Mouse (Mus musculus): ENCODE data around the gene Fam129a.

Gene Fam129a

DNA sequence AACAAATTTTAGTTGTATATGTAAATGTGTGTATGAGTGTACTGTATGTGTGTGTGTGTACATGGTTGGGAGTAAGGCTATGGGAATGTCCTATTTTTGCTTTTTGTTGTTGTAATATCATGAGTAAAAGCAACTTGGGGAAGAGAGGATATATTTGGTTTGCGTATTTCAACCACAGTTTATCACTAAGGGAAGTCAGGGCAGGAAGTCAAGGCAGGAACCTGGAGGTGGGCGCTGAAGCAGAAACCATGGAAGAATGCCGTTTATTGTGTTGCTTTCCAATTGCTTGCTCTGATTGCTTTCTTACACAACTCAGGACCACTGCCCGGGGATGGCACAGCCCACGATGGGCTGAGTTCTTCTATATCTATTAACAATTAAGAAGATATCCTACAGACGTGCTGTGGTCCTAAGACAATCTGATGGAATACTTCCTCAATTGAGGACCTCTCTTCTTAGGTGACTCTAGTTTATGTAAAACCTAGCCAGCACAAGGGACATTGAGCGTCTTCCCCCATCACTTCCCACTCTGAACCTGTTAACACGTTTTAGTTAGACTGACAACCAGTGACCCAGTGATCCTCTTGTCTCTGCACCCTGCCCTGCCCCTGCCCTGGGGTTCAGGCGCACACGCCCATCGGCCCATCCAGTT, 13.7 kb downstream of the Fam129a start:
- no peak for DNase-seq

- DNase-seq: no peak
Observed at GRCm38 (mm10) chr1:151585647-151586046, 14.7 kb downstream of the Fam129a start.

GRCm38 (mm10) chr1:151592085-151593017, 21.4 kb downstream of the Fam129a start:
- no peak for DNase-seq

DNA sequence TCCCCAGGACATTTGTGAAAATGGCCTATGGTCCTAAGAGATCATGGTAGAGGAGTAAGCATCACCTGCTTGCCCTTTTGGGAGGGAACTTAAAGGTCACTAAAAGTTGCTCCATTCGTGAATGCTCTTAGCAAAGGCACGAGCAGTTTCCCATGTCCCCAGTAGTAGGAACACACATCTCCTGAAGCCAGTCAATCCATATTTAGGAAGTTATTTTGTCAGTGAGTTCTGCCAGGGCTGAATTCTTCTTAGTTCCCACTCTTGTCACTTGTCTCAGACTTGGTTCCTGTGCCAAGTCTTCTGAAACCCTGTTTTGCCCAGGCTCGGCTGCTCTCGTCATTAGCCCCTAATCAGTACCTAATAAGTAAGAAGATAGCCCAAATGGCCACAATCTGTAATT, 23.9 kb downstream of the Fam129a start:
- DNase-seq: no peak

DNA sequence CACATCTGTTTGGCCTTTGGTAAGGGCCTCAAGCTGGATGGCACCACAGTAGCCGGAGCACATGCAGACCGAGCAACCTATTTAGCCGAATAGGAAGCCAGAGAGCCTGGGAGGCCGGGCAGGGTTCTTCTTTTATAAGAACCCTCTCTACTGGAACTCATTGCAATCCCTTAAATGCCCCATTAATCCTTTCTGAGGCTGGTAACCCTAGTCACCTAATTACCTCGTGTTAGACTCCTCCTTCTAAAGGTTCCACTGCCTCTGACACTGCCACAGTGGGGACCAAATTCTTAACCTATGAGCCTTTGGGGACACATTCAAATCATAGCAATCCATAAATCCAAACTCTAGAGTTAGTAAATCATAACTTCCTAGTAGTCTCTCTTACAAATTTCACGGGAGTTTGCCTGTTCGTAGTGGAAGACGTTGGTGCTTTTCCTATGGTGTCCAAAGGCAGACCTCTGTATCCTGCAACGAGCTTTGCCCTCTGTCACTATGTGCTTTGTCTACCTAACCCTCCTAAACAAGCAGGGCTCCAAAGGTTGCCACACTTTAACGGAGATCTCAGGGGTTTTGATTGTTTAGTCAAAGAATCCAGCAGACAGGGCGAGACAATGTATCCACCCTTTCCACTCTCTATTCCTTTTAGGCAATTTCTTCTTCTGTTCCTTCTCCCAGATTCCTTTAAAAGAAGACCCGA, 24.8 kb downstream of the Fam129a start:
- DNase-seq: no peak

GRCm38 (mm10) chr1:151596562-151596961, 25.6 kb downstream of the Fam129a start:
- DNase-seq: no peak

- no peak for DNase-seq
Observed at GRCm38 (mm10) chr1:151597677-151598297, 26.8 kb downstream of the Fam129a start.

- no peak for DNase-seq
Observed at GRCm38 (mm10) chr1:151598876-151599275, 27.9 kb downstream of the Fam129a start.

- DNase-seq: no peak
Observed at GRCm38 (mm10) chr1:151604328-151604727, 33.3 kb downstream of the Fam129a start.

- DNase-seq: peak; percentile 52
Observed at GRCm38 (mm10) chr1:151607957-151608356, 37.0 kb downstream of the Fam129a start.

- no peak for DNase-seq
Observed at GRCm38 (mm10) chr1:151610621-151611020, 39.6 kb downstream of the Fam129a start.

GRCm38 (mm10) chr1:151614320-151614935, 43.4 kb downstream of the Fam129a start:
- no peak for DNase-seq

DNA sequence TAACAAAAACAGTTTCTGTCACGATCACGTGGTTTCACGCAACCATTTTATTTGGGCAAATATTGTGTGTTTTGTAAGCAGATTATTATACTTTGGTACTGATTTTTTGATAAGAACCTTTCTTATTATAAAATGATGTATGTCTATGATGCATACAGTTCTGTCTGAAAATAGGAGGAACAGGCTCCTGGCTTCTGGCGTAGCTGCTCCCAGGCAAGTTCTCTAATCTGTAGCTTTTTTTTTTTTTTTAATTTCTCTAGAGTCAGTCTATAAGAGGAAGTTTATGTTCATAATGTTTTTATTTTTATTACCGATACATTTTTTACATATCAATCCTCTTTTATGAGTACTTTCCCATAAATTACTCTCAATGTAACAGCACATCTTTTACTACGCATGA, 44.6 kb downstream of the Fam129a start:
- DNase-seq: no peak

- no peak for DNase-seq
Observed at GRCm38 (mm10) chr1:151616555-151617205, 45.7 kb downstream of the Fam129a start.

DNA sequence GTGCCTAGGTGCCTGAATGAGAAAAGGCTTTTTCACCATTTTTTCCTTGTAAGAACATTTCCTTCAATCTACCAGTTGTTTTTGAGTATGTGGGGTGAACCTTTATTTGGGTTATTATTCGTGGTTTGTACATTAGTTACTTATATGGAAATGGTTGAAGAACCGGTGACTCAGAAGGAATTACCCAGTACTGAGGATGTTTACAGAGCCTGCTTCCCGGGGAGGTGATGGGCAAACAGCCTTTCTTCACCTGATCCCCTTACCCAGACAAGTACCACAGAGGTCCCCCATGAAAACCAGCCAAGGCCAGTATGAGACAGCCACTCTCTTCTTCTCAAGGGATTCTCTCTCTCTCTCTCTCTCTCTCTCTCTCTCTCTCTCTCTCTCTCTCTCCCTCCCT, 47.3 kb downstream of the Fam129a start:
- no peak for DNase-seq

- no peak for DNase-seq
Observed at GRCm38 (mm10) chr1:151619281-151619711, 48.3 kb downstream of the Fam129a start.

DNA sequence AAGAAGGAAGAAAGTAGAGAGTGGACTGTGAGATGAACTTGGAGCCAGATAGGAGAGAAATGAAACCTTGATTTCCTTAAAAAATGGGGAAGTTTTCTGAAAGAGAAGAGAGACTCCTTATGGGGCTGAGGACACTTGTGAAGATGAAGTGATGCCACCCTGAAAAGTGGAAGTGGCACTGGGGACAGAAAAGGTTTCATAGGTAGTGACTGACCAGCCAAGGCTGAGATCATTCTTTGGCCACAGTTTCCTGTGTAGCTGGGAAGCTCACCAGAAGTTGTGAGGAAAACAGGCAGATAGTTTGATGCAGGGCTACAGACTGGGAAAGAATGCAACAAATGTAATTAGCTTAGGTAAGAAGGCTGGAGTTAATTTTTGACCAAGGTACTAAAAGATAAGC, 49.7 kb downstream of the Fam129a start:
- no peak for DNase-seq

DNA sequence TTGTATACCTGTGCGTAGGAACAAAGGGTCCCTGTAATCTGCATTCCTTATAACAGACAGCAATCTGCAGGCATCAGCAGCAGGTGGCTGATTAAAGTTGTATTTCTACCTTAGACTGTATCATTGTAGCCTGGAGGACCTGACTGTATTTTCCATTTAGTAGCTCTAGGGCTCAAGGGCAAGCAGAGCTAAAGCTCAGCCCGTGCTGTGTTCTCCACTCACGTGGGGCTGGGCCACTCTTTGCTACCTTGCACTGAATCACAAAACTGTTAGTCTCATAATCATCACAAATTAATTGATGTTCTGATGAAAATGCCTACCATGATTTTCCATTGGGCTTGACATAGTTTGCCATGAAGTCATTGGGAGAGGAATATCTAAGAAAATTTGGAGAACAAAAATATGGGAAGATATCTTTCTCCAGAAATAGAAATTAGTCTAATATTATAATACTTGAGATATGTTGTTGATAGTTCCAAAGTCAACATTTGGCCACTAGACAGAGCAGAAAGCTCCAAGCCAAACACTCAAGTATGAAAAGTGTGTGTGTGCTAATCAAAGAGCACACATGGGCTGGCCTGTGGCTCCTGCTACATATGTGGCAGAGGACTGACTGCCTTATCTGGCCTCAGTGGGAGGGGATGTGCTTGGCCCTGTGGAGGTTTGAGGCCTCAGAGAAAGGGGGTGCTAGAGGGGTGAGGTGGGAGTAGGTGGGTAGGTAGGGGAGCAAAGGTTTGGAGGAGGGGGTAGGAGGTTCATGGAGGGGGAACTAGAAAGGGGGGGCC, 53.6 kb downstream of the Fam129a start:
- DNase-seq: peak; percentile 17

GRCm38 (mm10) chr1:151625260-151625659, 54.3 kb downstream of the Fam129a start:
- DNase-seq: no peak

DNA sequence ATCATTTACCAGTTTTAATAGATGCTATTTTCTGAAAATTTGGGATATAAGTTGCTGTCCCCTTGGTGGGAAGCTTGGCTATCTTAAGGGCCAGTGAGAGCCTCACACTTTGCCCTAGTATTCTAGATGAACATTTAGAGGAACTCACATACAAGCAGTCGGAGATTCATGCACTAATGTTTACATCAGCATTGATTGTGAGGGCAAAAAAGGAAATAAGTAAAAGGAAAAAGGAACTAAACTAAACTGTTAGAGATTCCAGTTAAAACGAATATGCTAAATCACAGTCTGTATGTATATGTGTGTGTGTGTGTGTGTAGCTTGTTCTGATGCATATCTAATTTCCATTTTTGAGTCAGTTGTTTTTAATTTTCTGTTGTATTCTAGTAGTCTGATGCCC, 54.7 kb downstream of the Fam129a start:
- DNase-seq: no peak

DNA sequence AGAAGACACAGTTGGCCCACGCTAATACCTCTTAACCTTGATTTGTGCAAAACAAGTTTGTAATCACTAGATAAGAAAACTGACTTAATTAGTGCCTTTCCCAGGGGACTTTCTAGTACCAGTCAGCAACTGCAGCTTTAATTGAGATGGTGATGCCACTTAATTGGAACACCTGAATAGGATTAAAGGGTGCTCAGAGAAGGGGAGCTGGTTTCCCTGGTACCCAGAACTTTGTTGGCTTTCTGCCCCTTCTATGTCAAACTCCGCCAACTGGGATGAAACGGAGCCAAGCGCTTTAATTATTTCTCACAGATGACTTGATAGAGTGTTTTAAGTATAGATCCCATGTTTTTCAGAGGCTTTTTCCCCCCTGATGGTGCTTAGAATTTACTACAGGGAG, 55.6 kb downstream of the Fam129a start:
- DNase-seq: no peak
